Mouse (Mus musculus): ENCODE measurements around the gene Hccs. TPM values are rescaled to one million over a fixed set of nuclear protein-coding genes. Genes with fewer than 3 reads are reported as not detected.

Gene Hccs
- polyA plus RNA-seq, 1 experiment from 2014 or later, result 56.1 TPM

Other genes starting within 250 kb of the Hccs start
- not detected in 2 replicates for gene Amelx, start 133.2 kb downstream of the Hccs start, polyA plus RNA-seq (2014; fragmentation: Nextera tagmentation; extraction: Ambion mirVana)